Mouse (Mus musculus): Measurements from ENCODE around the gene Hyal1. TPM values are rescaled to one million over a fixed set of nuclear protein-coding genes. Genes with fewer than 3 reads are reported as not detected.
A peak's percentile ranks its signal among the peaks of the same experiment; 100 is the strongest.

Gene Hyal1
- total and polyA plus RNA-seq, 3 experiments = 0.40 to 0.59 TPM; not detected in 1

DNA sequence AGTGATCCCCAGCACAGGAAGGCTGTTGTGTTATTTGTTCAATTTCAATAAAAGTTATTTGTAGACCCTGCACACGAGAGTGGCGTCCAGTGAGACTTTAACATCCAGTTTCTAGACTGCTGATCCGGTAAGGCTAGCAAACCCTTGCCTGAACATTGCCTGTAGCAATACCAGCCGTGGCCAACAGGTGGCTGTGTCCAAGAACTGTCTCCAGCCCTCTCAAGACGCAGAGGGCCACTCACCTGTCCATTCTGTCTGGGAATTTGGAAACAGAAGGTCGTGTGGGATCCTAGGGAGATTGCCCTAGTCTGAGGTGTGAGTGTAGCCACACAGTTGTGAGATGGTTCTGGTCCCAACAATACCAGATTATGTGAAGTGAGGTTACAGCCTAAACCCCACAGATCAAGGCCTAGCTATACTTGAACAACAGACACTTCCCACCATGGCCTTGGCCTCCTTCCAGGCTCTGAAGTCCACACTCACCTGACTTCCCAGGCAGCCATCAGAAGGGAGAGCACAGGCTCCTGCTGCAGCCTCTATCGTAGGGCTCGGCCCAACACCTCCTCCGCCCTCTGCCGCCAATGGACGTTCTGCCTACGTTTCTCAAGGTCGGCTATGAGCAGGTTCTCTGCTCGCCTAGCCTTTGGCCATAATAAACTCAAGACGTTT is 10.6 kb upstream of the Hyal1 start (continued):
- TF ChIP-seq E2F4 (IDR thresholded peaks at IDR 0.05; ENCODE audit: insufficient replicate concordance, low read depth, low read length) (no peak), ZKSCAN1 (IDR thresholded peaks at IDR 0.05; ENCODE audit: borderline replicate concordance, low read depth, low read length) (no peak), CHD2 (IDR thresholded peaks at IDR 0.05; ENCODE audit: low read length) (no peak), POLR2A (IDR thresholded peaks at IDR 0.05; ENCODE audit: low read depth, low read length) (no peak), ELF1 (IDR thresholded peaks at IDR 0.05; ENCODE audit: low read depth, low read length) (no peak), RAD21 (IDR thresholded peaks at IDR 0.05; ENCODE audit: low read depth, low read length) (peak; percentile 41), MEF2A (IDR thresholded peaks at IDR 0.05; ENCODE audit: borderline replicate concordance, low read depth, low read length) (no peak), KAT2A (IDR thresholded peaks at IDR 0.05; ENCODE audit: insufficient replicate concordance, low read length) (no peak)

- in situ Hi-C loops (cut with MboI; ENCODE audit: low pct_ligation_motif_present, low pct_unique_long_range_greater_than_20kb, low sequenced_read_pairs) = no loop called here
- H3K4me2 ChIP-seq (ENCODE audit: insufficient read depth, low read depth, poor library complexity, severe bottlenecking) = no peak overlapping the region
- no peak overlapping the region for H3K4me3 ChIP-seq (replicated peaks in 1 of 3; ENCODE audit: low read depth in 2 of 3, low read length in 2 of 3, poor library complexity in 1 of 3)
- H3K27ac ChIP-seq (ENCODE audit: insufficient read depth, low read depth) = no peak overlapping the region
- dilution Hi-C loops (cut with MboI; ENCODE audit: extremely low pct_ligation_motif_present, extremely low pct_unique_long_range_greater_than_20kb, low sequenced_read_pairs) = no loop called here
- H3K9me3 ChIP-seq (replicated peaks; ENCODE audit: low read length) = no peaks in the 10 kb centered on the region
- peaks cover 9% of the 10 kb centered on the region for H3K79me2 ChIP-seq (replicated peaks; ENCODE audit: control insufficient read depth, extremely low read depth, insufficient read depth, poor library complexity, severe bottlenecking)
- TF ChIP-seq CHD2 (IDR thresholded peaks at IDR 0.05; ENCODE audit: low read length) (no peak), IRF4 (IDR thresholded peaks at IDR 0.05; ENCODE audit: low read depth, low read length) (no peak), NELFE (IDR thresholded peaks at IDR 0.05; ENCODE audit: low read depth, low read length) (no peak), NRF1 (IDR thresholded peaks at IDR 0.05; ENCODE audit: low read depth, low read length) (no peak), CTCF (conservative IDR thresholded peaks at IDR 0.05 in 1 of 2, IDR thresholded peaks at IDR 0.05 in 1 of 2; ENCODE audit: low read depth in 2 of 2, low read length in 2 of 2) (no peak), JUND (conservative IDR thresholded peaks at IDR 0.05; ENCODE audit: low read depth, low read length) (no peak)
- H3K4me1 ChIP-seq (ENCODE audit: control insufficient read depth in 1 of 2, insufficient read depth in 2 of 2) = peaks cover 23 to 64% of the 10 kb centered on the region in 2 experiments
- no peaks in the 10 kb centered on the region for H3K27me3 ChIP-seq (replicated peaks)
- no peak for DNase-seq (ENCODE audit: extremely low read depth)
- peaks cover 29 to 50% of the 10 kb centered on the region in 2 experiments for H3K36me3 ChIP-seq (replicated peaks in 1 of 2; ENCODE audit: control insufficient read depth in 1 of 2, insufficient read depth in 1 of 2, low read length in 1 of 2)
- H3K9ac ChIP-seq (ENCODE audit: insufficient read depth, low read depth) = no peak overlapping the region
These were observed 9.9 kb upstream of the Hyal1 start for GRCm38 (mm10) chr9:107566855-107567254.

GRCm38 (mm10) chr9:107567702-107568319 is 8.9 kb upstream of the Hyal1 start, which contains the start of gene Hyal2:
Gene Hyal2, plus strand, starts transcription at chr9:107567945.
- no peak for DNase-seq (ENCODE audit: extremely low read depth)
- TF ChIP-seq E2F4 (IDR thresholded peaks at IDR 0.05; ENCODE audit: insufficient replicate concordance, low read depth, low read length) (no peak), EP300 (IDR thresholded peaks at IDR 0.05; ENCODE audit: low read length) (no peak), ELF1 (IDR thresholded peaks at IDR 0.05; ENCODE audit: low read depth, low read length) (no peak), USF1 (IDR thresholded peaks at IDR 0.05; ENCODE audit: low read depth, low read length) (no peak), HCFC1 (IDR thresholded peaks at IDR 0.05; ENCODE audit: low read depth, low read length) (no peak), ZKSCAN1 (IDR thresholded peaks at IDR 0.05; ENCODE audit: borderline replicate concordance, low read depth, low read length) (no peak)
- Histone ChIP-seq H3K4me2 (ENCODE audit: insufficient read depth, low read depth, poor library complexity, severe bottlenecking) (peak within 1 kb of the TSS; percentile 65; the same call in 1 of the 2 replicates), H3K79me2 (replicated peaks; ENCODE audit: control insufficient read depth, extremely low read depth, insufficient read depth, poor library complexity, severe bottlenecking) (peaks cover 9% of the 10 kb centered on the region), H3K4me3 (replicated peaks in 1 of 3; ENCODE audit: low read depth in 2 of 3, low read length in 2 of 3, poor library complexity in 1 of 3) (peak within 1 kb of the TSS; percentile 80 to 83 (median 80)), H3K4me1 (ENCODE audit: control insufficient read depth in 1 of 2, insufficient read depth in 2 of 2) (peaks cover 23 to 54% of the 10 kb centered on the region in 2 experiments), H3K36me3 (replicated peaks in 1 of 2; ENCODE audit: control insufficient read depth in 1 of 2, insufficient read depth in 1 of 2, low read length in 1 of 2) (peaks cover 34 to 54% of the 10 kb centered on the region in 2 experiments), H3K27me3 (replicated peaks) (no peaks in the 10 kb centered on the region), H3K9me3 (replicated peaks; ENCODE audit: low read length) (no peaks in the 10 kb centered on the region), H3K27ac (ENCODE audit: insufficient read depth, low read depth) (no peak within 1 kb of the TSS), H3K9ac (ENCODE audit: insufficient read depth, low read depth) (peak within 1 kb of the TSS; percentile 79)
- in situ Hi-C loops (cut with MboI; ENCODE audit: low pct_ligation_motif_present, low pct_unique_long_range_greater_than_20kb, low sequenced_read_pairs) = no loop called here
- dilution Hi-C loops (cut with MboI; ENCODE audit: extremely low pct_ligation_motif_present, extremely low pct_unique_long_range_greater_than_20kb, low sequenced_read_pairs) = no loop called here
